Mouse (Mus musculus) right cerebral cortex, postnatal 25 days (tissue): Measurements from ENCODE around the gene Cdh10.

ENCODE experiments used
- DNase-seq: peaks from one replicate; pipeline ENCODE4 v3.0.0; 2022

Gene Cdh10

GRCm38 (mm10) chr15:18984891-18985290 lies 166.1 kb downstream of the Cdh10 start:
- DNase-seq = no peak

- no peak for DNase-seq
Observed at GRCm38 (mm10) chr15:18987671-18988070, 168.9 kb downstream of the Cdh10 start.

- no peak for DNase-seq
Observed at GRCm38 (mm10) chr15:18993512-18993911, 174.8 kb downstream of the Cdh10 start.

GRCm38 (mm10) chr15:18994294-18994693 lies 175.5 kb downstream of the Cdh10 start:
- DNase-seq = no peak

- no peak for DNase-seq
Observed at GRCm38 (mm10) chr15:19010829-19011228, 192.1 kb downstream of the Cdh10 start.

GRCm38 (mm10) chr15:19032983-19033382 lies 214.2 kb downstream of the Cdh10 start:
- no peak for DNase-seq

GRCm38 (mm10) chr15:19040077-19040476 lies 221.3 kb downstream of the Cdh10 start:
- no peak for DNase-seq
